Mouse (Mus musculus): ENCODE measurements around the gene Smim26.

Gene Smim26

GRCm38 (mm10) chr2:144635644-144636320 is 41.9 kb downstream of the Smim26 start:
- DNase-seq (ENCODE audit: low read depth, low spot score), result peak; percentile 74

GRCm38 (mm10) chr2:144637204-144637603 is 43.4 kb downstream of the Smim26 start:
- peak; percentile 45 for DNase-seq (ENCODE audit: low read depth, low spot score)

- no peak for DNase-seq (ENCODE audit: low read depth, low spot score)
These were observed 44.0 kb downstream of the Smim26 start for GRCm38 (mm10) chr2:144637671-144638395.

GRCm38 (mm10) chr2:144638719-144639118 is 44.9 kb downstream of the Smim26 start:
- no peak for DNase-seq (ENCODE audit: low read depth, low spot score)

GRCm38 (mm10) chr2:144640101-144640500 is 46.2 kb downstream of the Smim26 start:
- no peak for DNase-seq (ENCODE audit: low read depth, low spot score)

- DNase-seq (ENCODE audit: low read depth, low spot score), result no peak
These were observed 48.1 kb downstream of the Smim26 start for GRCm38 (mm10) chr2:144641991-144642390.
